ENCODE assay signal across 8 mouse cellular contexts in genomic region chr11:76398312-76398797, GRCm38 (mm10). TPM values are rescaled to one million over a fixed set of nuclear protein-coding genes. Genes with fewer than 3 reads are reported as not detected.
DNase-seq lines count a peak whose midpoint lies in the region; ATAC-seq and TF ChIP-seq lines count a peak whose summit lies in the region.

No protein-coding gene starts in this region.

- peak overlapping the region; percentile 91 for H3K4me3 ChIP-seq in heart, embryonic 13.5 days
- H3K4me3 ChIP-seq in embryonic facial prominence, embryonic 13.5 days = peak overlapping the region; percentile 94
- peak overlapping the region; percentile 78 for H3K4me3 ChIP-seq in hindbrain, embryonic 14.5 days (replicated peaks; ENCODE audit: low read length)
- peak overlapping the region; percentile 91 for H3K4me3 ChIP-seq in testis, adult 2 months (ENCODE audit: control insufficient read depth, low read depth, low read length)

- peaks cover 5% of the 10 kb centered on the region; the same call in 1 of the 2 replicates for H3K27me3 ChIP-seq in heart, embryonic 13.5 days (replicated peaks)
- H3K27me3 ChIP-seq in Patski = no peaks in the 10 kb centered on the region
- H3K27me3 ChIP-seq in embryonic facial prominence, embryonic 13.5 days = no peaks in the 10 kb centered on the region
- H3K27me3 ChIP-seq in hindbrain, embryonic 14.5 days (ENCODE audit: control insufficient read depth, insufficient read depth, low read length) = no peaks in the 10 kb centered on the region
- no peaks in the 10 kb centered on the region for H3K27me3 ChIP-seq in testis, adult 2 months (ENCODE audit: control insufficient read depth, insufficient read depth, low read length)

- no peaks in the 10 kb centered on the region for H3K36me3 ChIP-seq in heart, embryonic 13.5 days
- no peaks in the 10 kb centered on the region for H3K36me3 ChIP-seq in embryonic facial prominence, embryonic 13.5 days
- no peaks in the 10 kb centered on the region for H3K36me3 ChIP-seq in hindbrain, embryonic 14.5 days (replicated peaks; ENCODE audit: control insufficient read depth, insufficient read depth)
- no peaks in the 10 kb centered on the region; the same call in 1 of the 2 replicates for H3K36me3 ChIP-seq in testis, adult 2 months (ENCODE audit: control insufficient read depth, insufficient read depth, low read length)

- POLR2A ChIA-PET in Patski (lab: Charles Lee) = interaction anchor here (0.7 to 2.1 kb wide), 14 partner anchors 11 to 1583 kb away, joined by 3 to 8 read pairs (median 4); partner anchors contain the start of genes Glod4 and Mrm3

- in situ Hi-C loops in Patski (cut with MboI; ENCODE audit: low pct_unique_long_range_greater_than_20kb) = loop anchor here (5.0 kb wide), 1 partner anchor 81 kb away; no protein-coding TSS in a partner anchor

- H3K4me2 ChIP-seq in heart, embryonic 13.5 days = peak overlapping the region; percentile 93
- H3K4me2 ChIP-seq in embryonic facial prominence, embryonic 13.5 days = peak overlapping the region; percentile 73
- H3K4me2 ChIP-seq in hindbrain, embryonic 14.5 days (replicated peaks) = peak overlapping the region; percentile 78

- H3K9ac ChIP-seq in heart, embryonic 13.5 days = peak overlapping the region; percentile 94
- peak overlapping the region; percentile 94 for H3K9ac ChIP-seq in embryonic facial prominence, embryonic 13.5 days
- H3K9ac ChIP-seq in hindbrain, embryonic 14.5 days = peak overlapping the region; percentile 83

- CTCF ChIA-PET in Patski (lab: Charles Lee) = interaction anchor here (0.9 to 3.1 kb wide), 10 partner anchors 9 to 155 kb away, joined by 3 to 45 read pairs (median 5); partner anchors contain the start of genes Glod4 and Mrm3

- 0% methylated on average over 33 of the region's 33 CpGs for WGBS in heart, embryonic 13.5 days
- WGBS in embryonic facial prominence, embryonic 13.5 days = under 1% methylated on average over 33 of the region's 33 CpGs
- under 1% methylated on average over 32 of the region's 33 CpGs for WGBS in hindbrain, embryonic 14.5 days

- TF ChIP-seq CTCF in Patski (IDR thresholded peaks at IDR 0.05) = no peak
- TF ChIP-seq CTCF in testis, adult 2 months (IDR thresholded peaks at IDR 0.05; ENCODE audit: control insufficient read depth, insufficient read depth, insufficient replicate concordance, low read depth, low read length) = no peak

- no peak for TF ChIP-seq POLR2A in testis, adult 2 months (IDR thresholded peaks at IDR 0.05; ENCODE audit: control insufficient read depth, low read depth, low read length)

- no peaks in the 10 kb centered on the region for H3K9me3 ChIP-seq in heart, embryonic 13.5 days
- no peaks in the 10 kb centered on the region for H3K9me3 ChIP-seq in embryonic facial prominence, embryonic 13.5 days
- H3K9me3 ChIP-seq in hindbrain, embryonic 14.5 days (ENCODE audit: control insufficient read depth, low read length) = no peaks in the 10 kb centered on the region

- ATAC-seq in heart, embryonic 13.5 days (ENCODE audit: extremely low read depth, insufficient number of reproducible peaks, low FRiP score, low TSS enrichment) = peak; percentile 6; the same call in 1 of the 2 replicates
- peak; percentile 37 for ATAC-seq in Patski
- ATAC-seq in embryonic facial prominence, embryonic 13.5 days (ENCODE audit: insufficient number of reproducible peaks, insufficient read depth, low FRiP score, low TSS enrichment, low read depth) = peak; percentile 29; the same call in 1 of the 2 replicates
- ATAC-seq in hindbrain, embryonic 14.5 days (ENCODE audit: low FRiP score) = peak; percentile 71; the same call in 1 of the 2 replicates
- ATAC-seq in megakaryocyte, adult 5-6 weeks (ENCODE audit: poor library complexity, severe bottlenecking) = peak; percentile 22; the same call in 1 of the 2 replicates

- peak overlapping the region; percentile 93 for H3K27ac ChIP-seq in heart, embryonic 13.5 days (replicated peaks)
- peak overlapping the region; percentile 91 for H3K27ac ChIP-seq in embryonic facial prominence, embryonic 13.5 days
- peak overlapping the region; percentile 87 for H3K27ac ChIP-seq in hindbrain, embryonic 14.5 days
- peak overlapping the region; percentile 62 for H3K27ac ChIP-seq in testis, adult 2 months (ENCODE audit: control insufficient read depth, insufficient read depth, low read depth, low read length)

- H3K4me1 ChIP-seq in heart, embryonic 13.5 days = peaks cover 21% of the 10 kb centered on the region
- peaks cover 50% of the 10 kb centered on the region for H3K4me1 ChIP-seq in embryonic facial prominence, embryonic 13.5 days
- peaks cover 12% of the 10 kb centered on the region for H3K4me1 ChIP-seq in hindbrain, embryonic 14.5 days (replicated peaks; ENCODE audit: control insufficient read depth, insufficient read depth, low read length)
- H3K4me1 ChIP-seq in testis, adult 2 months (ENCODE audit: control insufficient read depth, insufficient read depth, low read length) = peaks cover 5% of the 10 kb centered on the region

- no peak for DNase-seq in heart, adult 11 months
- no peak for DNase-seq in Patski (ENCODE audit: low read depth, low spot score)
- DNase-seq in hindbrain, embryonic 14.5 days (ENCODE audit: low spot score) = no peak
- no peak for DNase-seq in spleen, adult 12 weeks (ENCODE audit: low spot score)

RNA-seq across cellular contexts. Expression of gene Nxn, which starts 0.6 kb away (rescaled TPM):
- 23.2 and 23.6 TPM in 2 replicates for polyA plus RNA-seq in heart, embryonic 13.5 days (2015; fragmentation: Nextera tagmentation; extraction: Ambion mirVana)
- polyA plus RNA-seq in Patski (2021) = 107 TPM
- polyA plus RNA-seq in embryonic facial prominence, embryonic 13.5 days (2015; fragmentation: Nextera tagmentation; extraction: Ambion mirVana) = 76.8 and 77.6 TPM in 2 replicates
- polyA plus RNA-seq in hindbrain, embryonic 14.5 days (2014; fragmentation: Nextera tagmentation; extraction: Ambion mirVana) = 32.0 and 36.0 TPM in 2 replicates
- 9.4 and 15.1 TPM in 2 replicates for total RNA-seq in megakaryocyte, adult 5-6 weeks (2015)
- total RNA-seq in megakaryocyte, adult 5-6 weeks (2017) = 8.7 and 12.3 TPM in 2 replicates
- 83.2 and 84.0 TPM in 2 replicates for polyA plus RNA-seq in testis, adult 2 months (2012; rRNA removed)

RNA-seq across cellular contexts. Expression of gene Timm22, which starts 8.4 kb away (rescaled TPM):
- 78.6 and 92.4 TPM in 2 replicates for polyA plus RNA-seq in heart, embryonic 13.5 days (2015; fragmentation: Nextera tagmentation; extraction: Ambion mirVana)
- polyA plus RNA-seq in Patski (2021) = 58.6 TPM
- polyA plus RNA-seq in embryonic facial prominence, embryonic 13.5 days (2015; fragmentation: Nextera tagmentation; extraction: Ambion mirVana) = 111 and 130 TPM in 2 replicates
- 110 TPM in 2 replicates for polyA plus RNA-seq in hindbrain, embryonic 14.5 days (2014; fragmentation: Nextera tagmentation; extraction: Ambion mirVana)
- 10.5 and 11.0 TPM in 2 replicates for total RNA-seq in megakaryocyte, adult 5-6 weeks (2015)
- 6.5 and 10.3 TPM in 2 replicates for total RNA-seq in megakaryocyte, adult 5-6 weeks (2017)
- polyA plus RNA-seq in testis, adult 2 months (2012; rRNA removed) = 7.5 and 8.6 TPM in 2 replicates

Comparison
In these comparisons a context has a peak if more than half of its experiments do, and no peak if none do; other contexts are left out.
1. ATAC-seq: peak in every context shown above with its lines; median percentile 71 in hindbrain, embryonic 14.5 days; 37 in Patski; 29 in embryonic facial prominence, embryonic 13.5 days; 22 in megakaryocyte, adult 5-6 weeks; 6 in heart, embryonic 13.5 days.